Mouse (Mus musculus): ENCODE results near the gene Pcif1.

DNA sequence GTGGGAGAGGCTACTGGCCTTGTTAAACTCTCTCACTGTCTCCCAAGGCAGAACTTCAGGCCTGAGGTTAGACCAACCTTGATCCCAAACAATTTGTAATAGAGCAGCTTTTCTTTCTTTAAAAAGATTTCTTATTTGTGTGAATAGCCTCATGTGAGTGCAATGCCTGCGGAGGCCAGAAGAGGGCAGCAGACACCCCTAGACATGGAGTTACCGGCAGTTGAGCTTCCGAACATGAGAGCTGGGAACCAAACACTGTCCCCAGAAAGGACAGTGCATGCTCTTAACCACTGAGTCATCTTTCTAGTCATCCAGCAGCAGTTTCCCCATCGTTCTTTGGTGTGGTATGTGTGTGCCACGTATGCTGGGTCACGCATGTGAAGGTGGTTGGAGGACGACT is 11.5 kb upstream of the Pcif1 start:
- TF ChIP-seq POLR2A (IDR thresholded peaks at IDR 0.05; ENCODE audit: low read depth, low read length) = no peak
- TF ChIP-seq CTCF (IDR thresholded peaks at IDR 0.05; ENCODE audit: borderline replicate concordance, insufficient read depth, low read length) = peak; percentile 26; the same call in 1 of the 2 replicates
